Mouse (Mus musculus): ENCODE results near the gene Cdc42ep2. TPM values are rescaled to one million over a fixed set of nuclear protein-coding genes. Genes with fewer than 3 reads are reported as not detected.

The Cdc42ep2 gene
- 21.3 and 23.2 TPM in 2 replicates for polyA plus RNA-seq (2015; fragmentation: Nextera tagmentation; extraction: Ambion mirVana)

DNA sequence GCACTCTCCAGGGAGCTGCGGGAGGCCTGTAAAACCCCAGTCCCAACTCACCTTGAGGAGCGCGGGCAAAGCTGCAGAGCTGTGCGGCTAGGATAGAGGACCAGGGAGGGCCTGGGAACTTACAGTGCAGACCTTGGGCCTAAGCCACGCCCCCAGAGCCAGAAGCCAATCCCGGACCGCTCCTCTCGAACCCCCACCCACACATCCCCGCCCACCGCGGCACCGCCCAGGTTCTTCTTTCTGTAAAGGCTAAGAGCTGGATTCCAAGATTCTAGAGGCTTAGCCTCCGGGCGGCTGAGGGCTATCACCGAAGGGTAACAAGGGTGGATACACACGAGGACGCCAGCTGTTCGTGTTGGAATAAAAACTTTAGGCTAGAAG lies at the start of gene Cdc42ep2:
Gene Cdc42ep2 (minus strand): TSS at position 104 of the 381 bp plus-strand sequence.
- ATAC-seq (peak; percentile 92), DNase-seq (ENCODE audit: low spot score) (peak; percentile 99)
- Histone ChIP-seq H3K36me3 (ENCODE audit: insufficient read depth, low read length) (no peaks in the 10 kb centered on the region), H3K27ac (ENCODE audit: low read length) (peak within 1 kb of the TSS; percentile 94), H3K4me3 (ENCODE audit: low read depth, low read length) (peak within 1 kb of the TSS; percentile 71), H3K9ac (replicated peaks; ENCODE audit: low read depth) (peak within 1 kb of the TSS; percentile 78), H3K4me1 (ENCODE audit: insufficient read depth, low read depth, low read length) (peaks cover 32% of the 10 kb centered on the region), H3K4me2 (replicated peaks; ENCODE audit: low read depth, low read length) (peak within 1 kb of the TSS; percentile 93), H3K27me3 (replicated peaks; ENCODE audit: insufficient read depth, low read length) (no peaks in the 10 kb centered on the region), H3K9me3 (ENCODE audit: low read length) (no peaks in the 10 kb centered on the region)
- 0% methylated on average over 17 of the region's 18 CpGs for WGBS
- TF ChIP-seq EP300 (IDR thresholded peaks at IDR 0.05) (no peak), CTCF (IDR thresholded peaks at IDR 0.05) (no peak)

GRCm38 (mm10) chr19:5967664-5968063 lies 43.0 kb upstream of the Cdc42ep2 start:
- Histone ChIP-seq H3K27ac (ENCODE audit: low read length) (no peak overlapping the region), H3K4me2 (replicated peaks; ENCODE audit: low read depth, low read length) (no peak overlapping the region), H3K4me3 (ENCODE audit: low read depth, low read length) (no peak overlapping the region), H3K9ac (replicated peaks; ENCODE audit: low read depth) (no peak overlapping the region), H3K36me3 (ENCODE audit: insufficient read depth, low read length) (no peaks in the 10 kb centered on the region), H3K4me1 (ENCODE audit: insufficient read depth, low read depth, low read length) (peaks cover 4% of the 10 kb centered on the region; the same call in 1 of the 2 replicates), H3K27me3 (replicated peaks; ENCODE audit: insufficient read depth, low read length) (no peaks in the 10 kb centered on the region), H3K9me3 (ENCODE audit: low read length) (no peaks in the 10 kb centered on the region)
- ATAC-seq (no peak), DNase-seq (ENCODE audit: low spot score) (no peak)
- TF ChIP-seq EP300 (IDR thresholded peaks at IDR 0.05) (no peak), CTCF (IDR thresholded peaks at IDR 0.05) (no peak)
- WGBS: 76% methylated on average over 10 of the region's 10 CpGs

DNA sequence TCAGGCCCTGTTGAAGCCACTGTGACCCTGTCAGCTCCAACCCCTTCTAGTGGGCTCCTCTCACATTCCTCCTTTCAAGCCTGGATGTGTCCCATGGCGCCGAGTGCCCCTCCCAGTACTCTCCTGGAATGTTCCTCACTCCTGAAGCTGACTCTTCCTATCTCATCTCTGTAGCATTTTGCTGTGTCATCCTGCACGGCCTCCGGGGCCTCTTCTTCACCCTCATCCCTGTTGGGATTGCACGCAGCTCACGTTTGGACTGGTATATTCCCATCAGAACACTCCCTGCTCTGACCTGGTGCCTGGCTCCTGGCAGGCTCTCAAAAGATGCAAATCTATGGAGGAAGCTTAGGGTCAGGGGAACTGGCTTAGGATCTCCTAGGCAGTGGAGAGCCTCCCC lies 42.2 kb upstream of the Cdc42ep2 start:
- H3K9me3 ChIP-seq (ENCODE audit: low read length): no peaks in the 10 kb centered on the region
- H3K27me3 ChIP-seq (replicated peaks; ENCODE audit: insufficient read depth, low read length): no peaks in the 10 kb centered on the region
- no peak overlapping the region for H3K4me2 ChIP-seq (replicated peaks; ENCODE audit: low read depth, low read length)
- no peak overlapping the region for H3K27ac ChIP-seq (ENCODE audit: low read length)
- 58% methylated on average over 6 of the region's 6 CpGs for WGBS
- DNase-seq (ENCODE audit: low spot score) (no peak), ATAC-seq (no peak)
- TF ChIP-seq CTCF (IDR thresholded peaks at IDR 0.05): no peak
- TF ChIP-seq EP300 (IDR thresholded peaks at IDR 0.05): no peak
- H3K4me3 ChIP-seq (ENCODE audit: low read depth, low read length): no peak overlapping the region
- H3K36me3 ChIP-seq (ENCODE audit: insufficient read depth, low read length): no peaks in the 10 kb centered on the region
- peaks cover 4% of the 10 kb centered on the region; the same call in 1 of the 2 replicates for H3K4me1 ChIP-seq (ENCODE audit: insufficient read depth, low read depth, low read length)
- no peak overlapping the region for H3K9ac ChIP-seq (replicated peaks; ENCODE audit: low read depth)

DNA sequence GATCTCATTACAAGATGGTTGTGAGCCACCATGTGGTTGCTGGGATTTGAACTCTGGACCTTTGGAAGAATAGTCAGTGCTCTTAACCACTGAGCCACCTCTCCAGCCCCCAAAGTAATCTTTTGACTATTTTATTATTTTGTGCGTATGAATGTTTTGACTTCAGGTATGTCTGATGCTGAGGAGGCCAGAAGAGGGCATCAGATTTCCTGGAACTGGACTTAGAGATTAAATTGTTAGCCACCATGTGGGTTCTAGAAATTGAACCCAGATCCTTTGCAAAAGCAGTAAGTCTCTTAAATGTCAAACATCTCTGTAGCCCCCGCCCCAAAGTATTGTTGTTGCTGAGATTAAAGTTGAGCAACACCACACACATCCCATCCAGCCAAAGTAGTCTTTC lies 41.3 kb upstream of the Cdc42ep2 start:
- Histone ChIP-seq H3K9ac (replicated peaks; ENCODE audit: low read depth) (no peak overlapping the region), H3K36me3 (ENCODE audit: insufficient read depth, low read length) (no peaks in the 10 kb centered on the region), H3K4me1 (ENCODE audit: insufficient read depth, low read depth, low read length) (peaks cover 4% of the 10 kb centered on the region; the same call in 1 of the 2 replicates), H3K9me3 (ENCODE audit: low read length) (no peaks in the 10 kb centered on the region), H3K27ac (ENCODE audit: low read length) (no peak overlapping the region), H3K4me2 (replicated peaks; ENCODE audit: low read depth, low read length) (no peak overlapping the region), H3K27me3 (replicated peaks; ENCODE audit: insufficient read depth, low read length) (no peaks in the 10 kb centered on the region), H3K4me3 (ENCODE audit: low read depth, low read length) (no peak overlapping the region)
- 90% methylated on average over 2 of the region's 2 CpGs for WGBS
- ATAC-seq (no peak), DNase-seq (ENCODE audit: low spot score) (no peak)
- TF ChIP-seq CTCF (IDR thresholded peaks at IDR 0.05) (no peak), EP300 (IDR thresholded peaks at IDR 0.05) (no peak)

DNA sequence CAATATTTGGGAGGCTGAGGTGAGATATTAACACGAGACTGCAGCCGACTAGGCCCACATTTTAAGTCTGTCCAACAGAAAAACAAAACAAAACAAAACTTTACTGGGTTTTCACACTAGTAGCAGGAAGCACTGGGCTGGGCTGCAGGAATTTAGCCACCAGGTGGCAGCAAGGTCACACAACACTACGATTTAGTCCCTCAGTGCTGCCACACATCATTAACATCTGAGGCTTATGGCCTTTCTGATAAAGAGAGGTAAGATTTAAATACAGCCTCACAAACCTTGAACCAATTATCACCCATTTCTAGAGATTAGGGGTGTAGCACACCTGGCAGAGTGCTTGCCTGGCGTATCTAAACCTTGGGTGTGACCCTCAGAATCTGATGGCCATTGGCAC lies 40.7 kb upstream of the Cdc42ep2 start:
- ATAC-seq (peak; percentile 63), DNase-seq (ENCODE audit: low spot score) (peak; percentile 88)
- Histone ChIP-seq H3K9me3 (ENCODE audit: low read length) (no peaks in the 10 kb centered on the region), H3K27ac (ENCODE audit: low read length) (no peak overlapping the region), H3K9ac (replicated peaks; ENCODE audit: low read depth) (no peak overlapping the region), H3K27me3 (replicated peaks; ENCODE audit: insufficient read depth, low read length) (no peaks in the 10 kb centered on the region), H3K36me3 (ENCODE audit: insufficient read depth, low read length) (no peaks in the 10 kb centered on the region), H3K4me1 (ENCODE audit: insufficient read depth, low read depth, low read length) (peaks cover 4% of the 10 kb centered on the region; the same call in 1 of the 2 replicates), H3K4me3 (ENCODE audit: low read depth, low read length) (no peak overlapping the region), H3K4me2 (replicated peaks; ENCODE audit: low read depth, low read length) (no peak overlapping the region)
- TF ChIP-seq EP300 (IDR thresholded peaks at IDR 0.05): no peak
- TF ChIP-seq CTCF (IDR thresholded peaks at IDR 0.05): peak; percentile 95
- WGBS: 5% methylated on average over 4 of the region's 4 CpGs

- Histone ChIP-seq H3K9me3 (ENCODE audit: low read length) (no peaks in the 10 kb centered on the region), H3K27ac (ENCODE audit: low read length) (no peak overlapping the region), H3K4me1 (ENCODE audit: insufficient read depth, low read depth, low read length) (peaks cover 4% of the 10 kb centered on the region; the same call in 1 of the 2 replicates), H3K36me3 (ENCODE audit: insufficient read depth, low read length) (no peaks in the 10 kb centered on the region), H3K27me3 (replicated peaks; ENCODE audit: insufficient read depth, low read length) (no peaks in the 10 kb centered on the region), H3K9ac (replicated peaks; ENCODE audit: low read depth) (no peak overlapping the region), H3K4me3 (ENCODE audit: low read depth, low read length) (no peak overlapping the region), H3K4me2 (replicated peaks; ENCODE audit: low read depth, low read length) (peak overlapping the region; percentile 72; the same call in 1 of the 2 replicates)
- TF ChIP-seq CTCF (IDR thresholded peaks at IDR 0.05): no peak
- TF ChIP-seq EP300 (IDR thresholded peaks at IDR 0.05): no peak
- WGBS: 85% methylated on average over 2 of the region's 2 CpGs
- ATAC-seq (no peak), DNase-seq (ENCODE audit: low spot score) (no peak)
Observed at GRCm38 (mm10) chr19:5964804-5965203, 40.2 kb upstream of the Cdc42ep2 start.

Data from lung, postnatal 0 days (tissue).